Mouse (Mus musculus) myocyte (in vitro differentiated cells): ENCODE measurements around the gene Coq9. TPM values are rescaled to one million over a fixed set of nuclear protein-coding genes. Genes with fewer than 3 reads are reported as not detected.

Source experiments
- H3K27me3 ChIP-seq: one replicate; pipeline ENCODE4 v1.6.1; 2011; ENCODE audit not compliant: control insufficient read depth, insufficient read depth, insufficient read length
- H3K36me3 ChIP-seq: one replicate; pipeline ENCODE4 v1.6.1; 2011; ENCODE audit not compliant: control insufficient read depth, insufficient read depth
- H3K4me2 ChIP-seq: one replicate; pipeline ENCODE4 v1.6.1; 2011; ENCODE audit warnings: low read depth, control low read depth
- H3K4me3 ChIP-seq: one replicate; pipeline ENCODE4 v1.5.1; 2011; ENCODE audit warnings: mild to moderate bottlenecking, control low read depth, moderate library complexity
- H3K79me2 ChIP-seq: one replicate; pipeline ENCODE4 v1.6.1; 2011; ENCODE audit not compliant: control insufficient read depth, insufficient read depth
- H3ac ChIP-seq: one replicate; pipeline ENCODE4 v1.6.1; 2011; ENCODE audit not compliant: control insufficient read depth, insufficient read length
- CEBPB ChIP-seq: IDR thresholded peaks from 2 replicates; pipeline ENCODE4 v1.6.1; 2011; ENCODE audit warnings: mild to moderate bottlenecking, moderate library complexity; ENCODE audit not compliant: poor library complexity, insufficient read depth, severe bottlenecking
- E2F4 ChIP-seq: IDR thresholded peaks from one replicate; pipeline ENCODE4 v1.6.1; 2011; ENCODE audit warnings: mild to moderate bottlenecking, control low read depth, moderate library complexity; ENCODE audit not compliant: insufficient read depth
- MAX ChIP-seq: IDR thresholded peaks from one replicate; pipeline ENCODE4 v1.6.1; 2011; ENCODE audit warnings: low read depth, mild to moderate bottlenecking, control low read depth
- MYOD1 ChIP-seq, 3 experiments: IDR thresholded peaks; one replicate each; pipeline ENCODE4 v1.6.1; 2011; ENCODE audit warnings: control low read depth in 2 of 3, low read depth in 2 of 3, mild to moderate bottlenecking in 2 of 3, moderate library complexity in 1 of 3; ENCODE audit not compliant: insufficient read length in 2 of 3, control insufficient read depth in 1 of 3
- MYOG ChIP-seq, 3 experiments: IDR thresholded peaks; one replicate each; pipeline ENCODE4 v1.6.1; 2011; ENCODE audit warnings: control low read depth in 2 of 3, low read depth in 2 of 3, mild to moderate bottlenecking in 2 of 3; ENCODE audit not compliant: insufficient read length in 2 of 3, control insufficient read depth in 1 of 3, insufficient read depth in 1 of 3
- POLR2A ChIP-seq: IDR thresholded peaks from one replicate; pipeline ENCODE4 v1.6.1; 2011; ENCODE audit warnings: low read depth, mild to moderate bottlenecking, control low read depth, moderate library complexity; ENCODE audit not compliant: insufficient read length
- POLR2AphosphoS2 ChIP-seq: IDR thresholded peaks from one replicate; pipeline ENCODE4 v1.6.1; 2011; ENCODE audit warnings: low read depth, control low read depth; ENCODE audit not compliant: insufficient read length
- REST ChIP-seq: IDR thresholded peaks from one replicate; pipeline ENCODE4 v1.6.1; 2011; ENCODE audit warnings: mild to moderate bottlenecking, control low read depth, moderate library complexity; ENCODE audit not compliant: insufficient read depth, insufficient read length
- SRF ChIP-seq: IDR thresholded peaks from one replicate; pipeline ENCODE4 v1.6.1; 2011; ENCODE audit warnings: low read depth; ENCODE audit not compliant: control insufficient read depth, insufficient read length
- TCF12 ChIP-seq: IDR thresholded peaks from one replicate; pipeline ENCODE4 v1.6.1; 2011; ENCODE audit warnings: mild to moderate bottlenecking, control low read depth; ENCODE audit not compliant: poor library complexity, insufficient read depth, severe bottlenecking
- TCF3 ChIP-seq: IDR thresholded peaks from one replicate; pipeline ENCODE4 v1.6.1; 2011; ENCODE audit warnings: low read depth, control low read depth; ENCODE audit not compliant: insufficient read length
- USF1 ChIP-seq: IDR thresholded peaks from one replicate; pipeline ENCODE4 v1.6.1; 2011; ENCODE audit warnings: low read depth, mild to moderate bottlenecking, control low read depth, moderate library complexity
- polyA plus RNA-seq: library from polyadenylated mRNA; unstranded; fragments of >200 nt; fragmentation: generic; extraction: Trizol; gene quantifications from one replicate; pipeline ENCODE4 v1.2.1, GENCODE M21; 2012; ENCODE audit warnings: missing spikeins

Gene Coq9
- polyA plus RNA-seq, 1 experiment: 126 TPM

DNA sequence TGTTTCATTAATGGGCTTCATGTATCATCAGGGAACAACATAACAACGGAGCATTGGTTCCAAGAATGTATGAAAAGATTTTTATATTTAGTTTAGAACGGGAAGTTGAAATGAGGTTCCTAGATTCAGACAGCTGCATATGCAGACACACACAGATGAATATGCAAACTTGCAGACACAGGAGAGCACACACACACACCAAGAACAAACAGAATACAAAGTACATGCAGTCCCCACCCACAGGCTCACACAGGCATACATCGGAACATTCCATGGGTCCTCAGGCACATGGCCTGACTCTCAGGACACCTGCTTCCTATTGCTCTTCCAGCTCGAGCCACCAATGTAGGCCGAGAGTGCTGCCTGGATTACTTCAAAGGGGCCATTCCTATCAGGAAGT lies 27.3 kb upstream of the Coq9 start:
- no peak overlapping the region for H3K4me2 ChIP-seq
- no peak overlapping the region for H3ac ChIP-seq
- no peak overlapping the region for H3K4me3 ChIP-seq
- H3K36me3 ChIP-seq: no peaks in the 10 kb centered on the region
- H3K79me2 ChIP-seq: no peaks in the 10 kb centered on the region
- no peak for TF ChIP-seq TCF12
- no peak for TF ChIP-seq CEBPB
- no peak for TF ChIP-seq SRF
- TF ChIP-seq E2F4: no peak
- no peak for TF ChIP-seq REST
- TF ChIP-seq USF1: no peak
- TF ChIP-seq POLR2A: no peak
- no peak for TF ChIP-seq MAX
- TF ChIP-seq MYOD1 (IDR thresholded peaks at IDR 0.05; ENCODE audit: control insufficient read depth in 1 of 3, insufficient read length in 2 of 3, low read depth in 2 of 3): no peak
- no peak for TF ChIP-seq POLR2AphosphoS2
- TF ChIP-seq TCF3: no peak
- no peak for TF ChIP-seq MYOG (IDR thresholded peaks at IDR 0.05; ENCODE audit: control insufficient read depth in 1 of 3, insufficient read depth in 1 of 3, insufficient read length in 2 of 3, low read depth in 2 of 3)
- no peaks in the 10 kb centered on the region for H3K27me3 ChIP-seq

DNA sequence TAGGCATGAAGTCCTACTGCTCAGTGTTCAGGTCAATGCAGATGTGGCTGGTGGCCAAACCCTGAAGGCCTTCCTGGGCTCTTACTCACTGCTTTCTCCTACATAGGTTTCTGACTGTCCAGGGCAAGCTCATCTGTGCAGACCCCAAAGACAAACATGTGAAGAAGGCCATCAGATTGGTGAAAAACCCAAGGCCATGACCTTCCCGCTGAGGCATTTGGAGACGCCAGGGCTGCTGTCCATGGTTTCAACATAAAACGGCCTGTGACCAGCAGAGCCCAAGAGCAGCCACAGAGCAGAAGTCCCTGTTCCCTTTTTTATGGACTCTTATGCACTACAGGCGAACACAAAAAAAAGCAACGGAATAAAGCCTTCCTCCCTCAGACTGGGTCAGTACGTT lies 26.5 kb upstream of the Coq9 start:
- Histone ChIP-seq H3K79me2 (no peaks in the 10 kb centered on the region), H3K27me3 (no peaks in the 10 kb centered on the region), H3ac (no peak overlapping the region), H3K36me3 (no peaks in the 10 kb centered on the region), H3K4me3 (no peak overlapping the region), H3K4me2 (no peak overlapping the region)
- TF ChIP-seq POLR2A (no peak), SRF (no peak), REST (no peak), MYOG (IDR thresholded peaks at IDR 0.05; ENCODE audit: control insufficient read depth in 1 of 3, insufficient read depth in 1 of 3, insufficient read length in 2 of 3, low read depth in 2 of 3) (no peak), E2F4 (no peak), TCF12 (no peak), CEBPB (no peak), MYOD1 (IDR thresholded peaks at IDR 0.05; ENCODE audit: control insufficient read depth in 1 of 3, insufficient read length in 2 of 3, low read depth in 2 of 3) (no peak), POLR2AphosphoS2 (no peak), USF1 (no peak), TCF3 (no peak), MAX (no peak)

DNA sequence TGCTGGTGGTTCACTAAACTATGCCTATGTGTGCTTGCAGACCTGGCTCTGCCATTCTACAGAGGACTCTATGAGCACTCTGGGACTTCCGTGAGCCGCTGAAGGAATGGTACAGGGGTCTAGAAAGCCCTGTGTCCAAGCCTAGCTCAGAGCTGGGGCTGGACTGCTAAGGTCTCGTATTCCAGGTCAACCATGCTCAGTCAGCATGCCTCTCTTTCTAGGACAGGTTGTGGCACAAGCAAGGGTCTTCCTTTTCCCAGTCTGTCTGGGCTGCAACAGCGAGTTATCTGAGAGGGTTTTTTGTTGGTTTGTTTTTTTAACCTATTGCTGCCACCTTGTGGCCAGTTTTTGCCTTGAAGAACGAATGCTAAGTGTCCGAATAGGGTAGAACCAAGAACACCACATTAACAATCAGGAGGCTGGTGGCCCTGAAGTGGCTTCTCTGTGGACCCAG lies 25.4 kb upstream of the Coq9 start:
- Histone ChIP-seq H3K4me3 (no peak overlapping the region), H3K36me3 (no peaks in the 10 kb centered on the region), H3ac (no peak overlapping the region), H3K27me3 (no peaks in the 10 kb centered on the region), H3K79me2 (no peaks in the 10 kb centered on the region), H3K4me2 (no peak overlapping the region)
- TF ChIP-seq POLR2A (no peak), TCF12 (no peak), SRF (no peak), REST (no peak), MAX (no peak), MYOD1 (IDR thresholded peaks at IDR 0.05; ENCODE audit: control insufficient read depth in 1 of 3, insufficient read length in 2 of 3, low read depth in 2 of 3) (no peak), E2F4 (no peak), TCF3 (no peak), POLR2AphosphoS2 (no peak), MYOG (IDR thresholded peaks at IDR 0.05; ENCODE audit: control insufficient read depth in 1 of 3, insufficient read depth in 1 of 3, insufficient read length in 2 of 3, low read depth in 2 of 3) (no peak), USF1 (no peak), CEBPB (no peak)

DNA sequence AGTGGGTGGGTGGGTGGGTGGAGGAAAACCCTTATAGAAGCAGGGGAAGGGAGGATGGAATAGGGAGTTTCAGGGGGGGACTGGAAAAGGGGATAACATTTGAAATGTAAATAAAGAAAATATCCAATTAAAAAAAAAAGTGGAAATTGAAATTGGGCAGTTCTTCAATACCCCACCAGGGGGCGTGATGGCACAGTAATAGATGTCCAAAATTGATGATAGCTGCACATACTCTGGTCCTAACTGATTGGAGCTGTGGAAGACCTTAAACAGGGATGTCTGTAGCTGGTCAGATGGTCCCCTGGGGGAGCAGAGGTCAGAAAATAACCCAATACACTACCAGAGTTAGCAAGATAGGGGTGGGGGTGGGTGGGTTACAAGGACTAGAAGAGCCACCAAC lies 23.6 kb upstream of the Coq9 start:
- H3K27me3 ChIP-seq: no peaks in the 10 kb centered on the region

More for the DNA sequence above, 23.6 kb upstream of the Coq9 start:
- Histone ChIP-seq H3ac (no peak overlapping the region), H3K4me2 (no peak overlapping the region), H3K4me3 (no peak overlapping the region), H3K36me3 (no peaks in the 10 kb centered on the region), H3K79me2 (no peaks in the 10 kb centered on the region)
- TF ChIP-seq E2F4 (no peak), TCF3 (no peak), CEBPB (no peak), MYOD1 (IDR thresholded peaks at IDR 0.05; ENCODE audit: control insufficient read depth in 1 of 3, insufficient read length in 2 of 3, low read depth in 2 of 3) (no peak), SRF (no peak), POLR2AphosphoS2 (no peak), MYOG (IDR thresholded peaks at IDR 0.05; ENCODE audit: control insufficient read depth in 1 of 3, insufficient read depth in 1 of 3, insufficient read length in 2 of 3, low read depth in 2 of 3) (no peak), REST (no peak), TCF12 (no peak), POLR2A (no peak), MAX (no peak), USF1 (no peak)
